Mouse (Mus musculus): ENCODE data around the gene Col17a1.

Gene Col17a1

GRCm38 (mm10) chr19:47667601-47668000 is 24.3 kb downstream of the Col17a1 start:
- no peak for DNase-seq (ENCODE audit: low read depth)

- DNase-seq (ENCODE audit: low read depth) = no peak
These were observed 32.0 kb downstream of the Col17a1 start for GRCm38 (mm10) chr19:47659765-47660408.

DNA sequence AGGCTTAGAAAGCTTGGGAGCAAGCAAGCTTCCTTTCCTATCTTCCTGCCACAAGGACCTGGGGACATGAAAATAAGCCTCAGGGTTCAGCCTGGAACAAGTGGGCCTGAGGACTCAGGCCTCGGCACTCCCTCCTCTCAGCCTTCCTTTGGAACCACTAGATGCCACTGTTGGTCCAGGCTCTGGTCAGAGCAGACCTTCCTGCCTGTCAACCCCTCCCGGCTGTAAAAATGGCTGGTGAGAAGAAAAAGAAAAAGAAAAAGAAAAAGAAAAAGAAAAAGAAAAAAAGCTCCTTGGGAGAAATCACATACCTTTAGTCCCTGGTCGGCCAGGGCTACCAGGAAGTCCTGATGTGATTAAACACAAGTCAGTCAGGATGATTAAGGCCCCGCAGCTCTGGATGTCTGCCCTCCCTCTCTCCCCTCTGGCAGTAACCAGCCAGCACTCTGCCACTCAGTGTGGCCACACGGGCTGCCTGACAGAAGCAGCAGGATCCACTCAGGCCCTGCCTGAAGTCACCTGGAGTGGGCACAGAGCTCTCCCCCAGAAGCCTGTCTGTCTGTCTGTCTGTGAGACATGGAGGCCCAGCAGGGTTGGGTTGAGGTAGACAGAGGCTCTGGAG is 32.9 kb downstream of the Col17a1 start:
- DNase-seq (ENCODE audit: low read depth) = no peak

- DNase-seq (ENCODE audit: low read depth) = no peak
These were observed 37.0 kb downstream of the Col17a1 start for GRCm38 (mm10) chr19:47654896-47655295.

GRCm38 (mm10) chr19:47653173-47653572 is 38.7 kb downstream of the Col17a1 start:
- no peak for DNase-seq (ENCODE audit: low read depth)

GRCm38 (mm10) chr19:47652255-47652654 is 39.6 kb downstream of the Col17a1 start:
- no peak for DNase-seq (ENCODE audit: low read depth)

GRCm38 (mm10) chr19:47651160-47651480 is 40.8 kb downstream of the Col17a1 start:
- DNase-seq (ENCODE audit: low read depth) = no peak

DNA sequence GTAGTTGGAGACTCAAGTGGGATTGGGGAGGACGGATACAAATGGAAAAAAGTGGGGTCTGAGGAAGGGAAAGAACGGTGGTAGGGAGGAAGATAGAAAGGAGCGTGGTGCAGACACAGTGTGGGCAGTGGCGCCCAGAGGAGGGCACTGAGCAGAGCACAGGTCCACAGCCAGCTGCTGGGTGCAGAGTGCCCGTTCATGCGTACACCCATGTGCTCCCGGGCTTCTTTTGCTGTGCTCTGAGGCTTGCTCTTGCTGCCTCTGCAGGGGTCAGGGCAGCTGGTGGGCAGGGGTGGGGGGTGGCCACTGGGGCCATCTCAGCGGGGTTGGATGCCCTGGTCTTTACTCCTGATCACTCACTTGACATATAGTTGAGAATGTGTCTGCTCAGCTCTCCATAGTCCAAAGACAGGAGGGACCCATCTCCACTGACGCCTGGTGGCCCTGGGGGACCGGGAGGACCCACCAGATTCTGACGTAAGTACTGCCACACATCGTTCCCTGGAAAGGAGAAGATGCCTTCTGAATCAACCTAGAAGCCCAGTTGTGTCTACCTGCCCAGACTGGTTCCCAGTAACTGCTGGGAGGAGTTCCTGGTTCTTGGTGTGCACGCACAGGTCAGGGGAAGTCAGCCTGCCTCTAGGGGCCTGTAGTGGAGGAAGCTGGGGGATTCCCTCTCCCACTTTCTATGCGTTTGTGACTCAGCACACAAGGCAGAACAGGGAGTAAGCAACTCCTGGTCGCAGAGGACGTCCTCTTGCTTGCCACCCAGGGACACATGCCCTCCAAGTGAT is 41.3 kb downstream of the Col17a1 start:
- no peak for DNase-seq (ENCODE audit: low read depth)

DNA sequence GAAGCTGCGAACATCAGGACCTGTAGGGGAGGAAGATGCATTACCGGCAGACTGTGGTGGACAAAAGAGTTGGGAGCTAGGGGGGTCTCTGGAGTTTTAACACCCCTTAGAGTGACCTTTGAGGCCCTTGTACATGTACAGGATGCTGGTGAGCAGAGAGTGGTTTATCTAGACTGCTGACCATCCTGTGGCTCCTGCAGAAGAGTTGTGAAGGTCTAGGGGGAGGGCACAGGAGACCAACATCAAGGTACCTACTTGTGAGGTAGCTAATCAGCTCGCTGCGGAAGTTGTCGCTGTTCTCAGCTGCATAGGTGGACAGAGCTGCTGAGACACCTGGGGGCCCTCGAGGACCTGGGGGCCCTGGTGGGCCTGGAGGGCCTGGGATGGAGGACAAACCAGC is 42.8 kb downstream of the Col17a1 start:
- no peak for DNase-seq (ENCODE audit: low read depth)

GRCm38 (mm10) chr19:47646508-47647120 is 45.3 kb downstream of the Col17a1 start:
- DNase-seq (ENCODE audit: low read depth) = no peak

DNA sequence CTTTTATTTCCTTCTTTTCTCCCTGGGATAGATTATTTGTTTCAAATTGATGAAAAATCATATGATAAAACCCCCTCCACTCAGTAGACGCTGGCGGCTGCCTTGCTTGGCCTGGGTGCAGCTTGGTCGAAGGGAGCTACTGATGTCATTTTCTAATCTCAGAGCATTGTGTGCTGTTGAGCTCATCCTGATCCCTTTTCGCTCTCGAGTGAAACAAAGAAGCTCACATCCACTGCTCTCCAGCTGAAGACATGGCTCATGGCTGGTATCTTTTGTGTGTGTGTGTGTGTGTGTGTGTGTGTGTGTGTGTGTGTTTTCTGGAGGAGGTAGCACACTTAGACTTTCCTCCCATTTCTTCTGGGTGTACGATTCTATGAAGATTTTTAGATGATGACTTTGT is 46.3 kb downstream of the Col17a1 start:
- no peak for DNase-seq (ENCODE audit: low read depth)

- no peak for DNase-seq (ENCODE audit: low read depth)
These were observed 48.0 kb downstream of the Col17a1 start for GRCm38 (mm10) chr19:47643910-47644309.

- DNase-seq (ENCODE audit: low read depth) = no peak
These were observed 56.5 kb downstream of the Col17a1 start for GRCm38 (mm10) chr19:47635380-47635779.

DNA sequence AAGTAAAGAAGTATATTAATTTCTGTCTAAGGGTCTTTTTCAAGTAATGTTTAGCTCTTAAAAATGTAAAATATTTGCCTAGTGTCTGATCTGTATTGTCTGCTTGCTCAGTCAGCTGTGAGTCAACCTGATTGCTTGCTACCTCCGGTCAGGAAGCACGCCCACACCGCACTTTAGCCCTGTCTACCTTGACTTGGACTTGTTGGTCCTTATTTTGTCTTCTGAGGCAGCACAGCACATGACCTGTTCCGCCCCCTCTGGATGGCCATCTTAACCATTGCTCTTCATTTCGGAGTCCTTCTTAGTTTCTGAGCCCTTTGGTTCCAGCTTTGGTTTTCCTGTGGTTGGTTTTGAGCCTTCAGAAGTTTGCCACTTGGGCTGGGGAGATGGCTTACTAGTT is 60.1 kb downstream of the Col17a1 start:
- no peak for DNase-seq (ENCODE audit: low read depth)

DNA sequence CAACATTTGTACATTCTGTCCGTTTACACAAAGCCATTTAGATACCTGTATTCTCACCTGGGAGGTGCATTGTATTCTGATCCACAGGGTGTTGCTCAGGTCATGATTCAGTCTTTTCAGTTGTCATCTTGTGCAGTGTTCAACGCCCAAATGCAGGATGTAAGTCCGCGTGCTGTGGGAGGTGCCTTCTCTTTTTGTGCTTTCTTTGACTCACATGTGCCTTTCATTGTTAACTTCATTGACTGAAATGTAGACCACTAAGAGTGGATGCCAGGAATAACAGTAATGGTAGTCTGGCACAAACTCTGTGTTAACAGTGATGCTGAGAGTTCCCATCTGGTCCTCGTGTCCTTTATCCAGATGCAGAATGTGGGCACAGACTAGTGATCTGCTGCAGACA is 61.5 kb downstream of the Col17a1 start:
- no peak for DNase-seq (ENCODE audit: low read depth)

DNA sequence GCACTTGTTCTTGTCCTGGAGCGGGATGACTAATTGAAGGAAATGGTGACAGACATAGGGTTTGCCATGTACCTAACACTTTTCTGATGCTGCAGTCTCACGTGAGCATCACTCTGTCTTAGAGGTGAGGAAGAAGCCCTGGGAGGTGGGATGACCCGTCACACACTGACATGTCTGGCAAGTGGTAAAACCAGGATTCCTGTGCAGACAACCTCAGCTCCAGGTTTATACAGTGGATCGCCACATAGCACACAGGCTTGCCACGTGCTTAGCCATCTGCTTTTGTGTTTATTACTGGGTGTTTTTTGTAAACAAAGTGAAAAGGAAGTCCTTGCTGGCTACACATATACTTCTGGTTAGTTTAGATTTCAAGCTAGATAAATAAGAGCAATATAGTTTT is 62.8 kb downstream of the Col17a1 start:
- no peak for DNase-seq (ENCODE audit: low read depth)

- DNase-seq (ENCODE audit: low read depth) = no peak
These were observed 64.4 kb downstream of the Col17a1 start for GRCm38 (mm10) chr19:47627450-47627849.

DNA sequence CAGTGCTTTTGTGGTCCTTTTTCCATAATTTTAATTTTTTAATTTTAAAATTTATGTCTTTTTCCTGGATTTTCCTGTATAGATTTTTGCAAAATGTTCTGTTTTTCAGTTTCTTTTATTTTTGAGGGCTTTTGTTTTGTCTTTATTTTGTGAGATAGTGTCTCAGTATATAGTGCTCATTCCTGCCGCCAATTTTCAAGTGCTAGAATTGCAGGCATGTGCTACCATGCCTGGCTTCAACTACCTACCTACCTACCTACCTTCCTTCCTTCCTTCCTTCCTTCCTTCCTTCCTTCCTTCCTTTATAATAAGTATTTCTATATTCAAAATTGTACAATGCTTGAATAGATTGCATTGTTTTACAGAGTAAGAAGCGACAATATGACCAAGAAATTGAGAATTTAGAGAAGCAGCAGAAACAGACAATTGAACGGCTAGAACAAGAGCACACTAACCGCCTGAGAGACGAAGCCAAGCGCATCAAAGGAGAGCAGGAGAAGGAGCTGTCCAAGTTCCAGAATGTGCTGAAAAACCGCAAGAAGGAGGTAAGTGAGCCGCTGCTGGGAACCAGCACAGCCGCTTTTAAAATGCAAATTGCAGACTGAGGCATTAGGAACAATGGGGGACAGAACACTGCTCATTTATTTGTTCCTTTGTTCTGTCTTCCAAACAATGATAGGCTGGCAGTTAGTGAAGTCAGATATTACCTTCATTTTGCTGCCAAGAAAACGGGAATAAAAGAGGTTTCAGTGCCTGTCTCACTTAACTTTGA is 66.8 kb downstream of the Col17a1 start:
- DNase-seq (ENCODE audit: low read depth) = no peak

DNA sequence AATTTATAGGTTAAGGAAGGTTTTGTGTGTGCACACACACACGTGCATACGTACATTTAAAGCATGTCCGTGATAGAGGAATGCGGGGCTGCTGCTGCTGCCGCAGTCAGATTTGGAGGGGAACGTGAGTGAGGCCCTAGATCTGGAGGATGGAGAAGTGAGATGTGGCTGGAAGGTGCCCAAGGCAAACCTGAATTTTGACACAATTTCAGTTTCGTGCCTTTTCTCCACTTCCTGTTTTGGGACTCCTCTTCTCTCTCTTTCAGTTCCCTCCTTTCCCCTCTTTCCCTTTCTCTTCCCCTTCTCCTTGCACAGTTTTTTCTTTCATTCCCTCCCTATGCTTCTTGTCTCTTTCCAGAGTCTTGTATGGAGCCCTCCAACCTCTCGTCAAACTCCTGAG is 70.4 kb downstream of the Col17a1 start:
- DNase-seq (ENCODE audit: low read depth) = no peak

- DNase-seq (ENCODE audit: low read depth) = no peak
These were observed 78.5 kb downstream of the Col17a1 start for GRCm38 (mm10) chr19:47613442-47613841.

DNA sequence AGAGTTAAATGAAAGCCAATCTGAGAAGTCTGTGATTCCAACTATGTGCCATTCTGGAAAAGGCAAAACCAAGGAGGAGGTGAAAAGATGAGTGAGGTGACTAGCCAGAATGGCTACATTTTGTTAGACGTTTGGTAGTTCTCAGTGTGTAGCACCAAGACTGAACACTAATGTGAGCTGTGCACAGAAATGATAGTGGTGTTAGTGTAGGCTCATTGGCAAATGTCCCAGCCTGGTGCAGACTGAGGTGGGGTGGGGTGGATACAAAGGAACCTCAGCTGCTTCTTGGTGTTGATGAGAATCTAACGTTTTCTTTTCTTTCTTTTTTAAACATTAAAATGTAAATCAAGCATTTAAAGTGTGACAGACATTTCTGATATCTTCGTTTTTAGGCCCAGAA is 83.4 kb downstream of the Col17a1 start:
- no peak for DNase-seq (ENCODE audit: low read depth)
